Mouse (Mus musculus) urinary bladder, postnatal 4 days (tissue): ENCODE data around the gene C4b.
"Not testable (repeated sequence)": the region's sequence is repeated elsewhere in the genome, so short reads cannot be mapped to it uniquely, and the experiment has no call there.

Experiments used
- DNase-seq, 2 experiments: peaks; one replicate each; pipeline ENCODE4 v3.0.0; 2021 to 2022; ENCODE audit warnings: low spot score in 2 of 2

The C4b gene

GRCm38 (mm10) chr17:34706476-34706875 lies 37.2 kb downstream of the C4b start:
- not testable (repeated sequence) for DNase-seq

- no peak for DNase-seq
These were observed 43.0 kb downstream of the C4b start for GRCm38 (mm10) chr17:34700671-34701071.

GRCm38 (mm10) chr17:34699575-34700408 lies 43.9 kb downstream of the C4b start:
- no peak for DNase-seq

- peak; percentile 63 to 74 for DNase-seq
These were observed 50.8 kb downstream of the C4b start for GRCm38 (mm10) chr17:34692906-34693305.

- no peak for DNase-seq
These were observed 53.2 kb downstream of the C4b start for GRCm38 (mm10) chr17:34690458-34690857.

- no peak for DNase-seq
These were observed 54.8 kb downstream of the C4b start for GRCm38 (mm10) chr17:34688889-34689288.

- peak; percentile 80 to 86 for DNase-seq
These were observed 58.3 kb downstream of the C4b start for GRCm38 (mm10) chr17:34685120-34686110.

DNA sequence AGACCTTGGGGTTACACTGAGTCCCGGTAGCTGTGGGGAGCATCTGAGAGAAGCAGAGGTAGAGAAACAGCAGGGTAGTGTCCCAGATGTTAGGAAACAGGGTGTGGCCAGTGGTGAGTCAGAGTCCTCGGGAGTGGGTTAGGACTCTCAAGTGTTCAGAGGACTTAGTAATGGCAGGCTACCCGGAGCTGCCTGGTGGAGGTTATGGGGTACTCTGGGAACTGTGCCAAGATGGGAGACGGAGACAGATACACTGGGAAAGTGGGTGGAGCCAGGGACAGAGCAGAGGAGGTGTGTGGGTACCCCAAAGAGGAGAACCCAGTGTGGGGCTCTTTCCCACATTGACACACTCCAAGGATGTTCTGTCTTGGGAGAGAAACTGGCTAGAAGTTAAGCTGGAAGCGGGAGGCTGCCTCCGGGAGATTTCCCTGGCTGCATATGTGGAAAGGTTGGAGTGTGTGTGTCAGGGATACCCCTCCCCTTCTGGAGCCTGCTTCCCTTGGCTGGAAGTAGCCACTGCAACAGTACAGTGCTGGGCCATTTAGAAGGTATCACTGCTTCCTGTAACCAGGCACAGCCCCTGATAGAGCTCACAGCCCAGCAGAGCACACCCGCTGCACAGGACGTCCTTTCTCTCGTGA lies 59.3 kb downstream of the C4b start:
- peak in 1 of 2 experiments; percentile 44 for DNase-seq

DNA sequence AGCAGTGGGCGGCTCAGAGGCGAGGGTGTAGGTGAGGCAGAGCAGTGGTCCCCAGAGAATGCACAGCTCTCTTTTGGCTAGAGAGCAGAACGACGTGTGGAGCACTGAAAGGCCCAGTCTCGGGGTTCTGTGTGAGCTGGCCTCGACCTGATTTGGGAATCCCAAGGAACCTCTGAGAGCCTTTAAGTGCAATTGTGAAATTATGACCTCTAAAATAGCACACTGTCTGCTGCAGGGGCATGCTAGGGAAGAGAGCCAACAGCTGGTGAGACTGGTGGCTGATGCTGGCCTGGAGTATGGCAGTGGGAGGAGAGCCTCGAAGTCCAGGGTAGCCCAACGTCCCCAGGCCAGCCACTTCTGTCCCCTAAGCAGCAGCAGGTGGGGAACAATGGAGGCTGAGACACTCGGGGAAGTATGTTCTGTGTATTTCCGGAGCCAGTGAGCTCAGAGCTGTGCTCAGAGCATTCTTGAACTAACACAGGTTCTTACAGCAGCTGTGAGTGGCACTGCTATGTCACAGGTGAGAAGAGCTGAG lies 59.9 kb downstream of the C4b start:
- no peak for DNase-seq

GRCm38 (mm10) chr17:34683179-34683578 lies 60.5 kb downstream of the C4b start:
- DNase-seq, result no peak

DNA sequence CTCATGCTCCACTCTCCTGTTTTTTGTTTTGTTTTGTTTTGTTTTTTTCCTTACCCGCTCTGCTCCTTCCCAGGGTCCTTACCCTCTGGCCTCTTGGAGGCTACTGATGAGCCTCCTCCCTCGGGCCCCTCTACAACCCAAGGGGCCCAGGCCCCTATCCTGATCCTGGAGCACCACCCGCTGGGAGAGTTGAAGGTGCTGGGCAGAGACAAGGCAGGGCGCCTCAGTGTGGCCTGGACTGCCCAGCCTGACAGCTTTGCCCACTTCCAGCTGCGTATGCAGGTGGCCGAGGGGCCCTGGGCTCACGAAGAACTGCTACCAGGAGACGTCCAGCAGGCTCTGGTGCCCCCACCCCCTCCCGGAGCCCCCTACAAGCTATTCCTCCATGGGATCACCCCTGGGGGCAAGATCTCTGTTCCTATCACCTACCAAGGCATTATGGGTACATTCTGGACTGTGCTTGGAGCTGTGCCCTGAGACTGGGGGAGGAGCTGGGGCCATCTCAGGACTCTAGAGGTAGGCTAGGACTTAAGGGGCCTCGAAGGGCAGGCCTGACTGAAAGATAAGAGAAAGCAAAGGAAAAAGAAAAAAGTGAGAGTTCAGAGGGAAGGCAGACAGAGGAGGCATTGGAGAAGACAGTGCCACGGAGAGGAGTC lies 61.7 kb downstream of the C4b start:
- no peak for DNase-seq

DNA sequence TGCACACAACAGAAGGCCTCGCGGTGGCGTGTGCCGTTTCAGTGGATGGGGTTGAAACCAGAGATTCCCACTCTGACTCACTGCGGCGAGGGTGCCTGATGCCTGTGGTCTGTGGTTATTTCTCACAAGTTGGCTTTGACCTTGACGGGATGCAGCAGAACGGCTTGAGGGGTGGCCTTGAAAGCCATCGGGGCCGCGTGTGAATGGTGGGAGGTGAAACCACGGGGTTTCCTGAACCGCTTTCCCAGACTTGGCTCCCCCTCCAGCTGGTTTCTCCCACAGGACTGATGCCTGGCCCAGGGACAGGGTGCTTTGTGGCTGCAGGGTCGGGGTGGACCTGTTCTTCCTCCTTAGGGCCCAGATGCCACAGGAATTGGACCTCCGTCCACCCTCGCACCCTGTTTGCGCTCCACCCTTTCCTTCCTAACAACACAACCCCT lies 62.5 kb downstream of the C4b start:
- DNase-seq, result peak in 1 of 2 experiments; percentile 60

- no peak for DNase-seq
These were observed 63.1 kb downstream of the C4b start for GRCm38 (mm10) chr17:34680621-34681020.

DNA sequence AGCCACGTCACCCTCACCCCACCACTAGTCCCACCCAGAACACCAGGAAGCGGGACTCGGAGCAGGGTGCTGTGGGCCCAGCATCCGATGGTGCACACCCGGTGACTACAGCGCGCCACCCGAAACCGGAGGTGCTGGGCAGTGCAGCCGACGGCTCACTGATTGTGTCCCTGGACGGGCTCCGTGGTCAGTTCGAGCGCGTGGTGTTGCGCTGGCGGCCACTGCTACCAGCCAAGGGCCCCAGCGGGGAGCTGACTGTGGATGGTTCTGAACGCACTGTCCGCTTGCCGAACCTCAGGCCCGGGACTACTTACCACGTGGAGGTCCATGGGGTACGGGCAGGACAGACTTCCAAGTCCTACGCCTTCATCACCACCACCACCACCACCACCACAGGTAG lies 63.5 kb downstream of the C4b start:
- no peak for DNase-seq
